Comparison of ENCODE assay signal across 1 mouse cellular context in the genomic region with DNA sequence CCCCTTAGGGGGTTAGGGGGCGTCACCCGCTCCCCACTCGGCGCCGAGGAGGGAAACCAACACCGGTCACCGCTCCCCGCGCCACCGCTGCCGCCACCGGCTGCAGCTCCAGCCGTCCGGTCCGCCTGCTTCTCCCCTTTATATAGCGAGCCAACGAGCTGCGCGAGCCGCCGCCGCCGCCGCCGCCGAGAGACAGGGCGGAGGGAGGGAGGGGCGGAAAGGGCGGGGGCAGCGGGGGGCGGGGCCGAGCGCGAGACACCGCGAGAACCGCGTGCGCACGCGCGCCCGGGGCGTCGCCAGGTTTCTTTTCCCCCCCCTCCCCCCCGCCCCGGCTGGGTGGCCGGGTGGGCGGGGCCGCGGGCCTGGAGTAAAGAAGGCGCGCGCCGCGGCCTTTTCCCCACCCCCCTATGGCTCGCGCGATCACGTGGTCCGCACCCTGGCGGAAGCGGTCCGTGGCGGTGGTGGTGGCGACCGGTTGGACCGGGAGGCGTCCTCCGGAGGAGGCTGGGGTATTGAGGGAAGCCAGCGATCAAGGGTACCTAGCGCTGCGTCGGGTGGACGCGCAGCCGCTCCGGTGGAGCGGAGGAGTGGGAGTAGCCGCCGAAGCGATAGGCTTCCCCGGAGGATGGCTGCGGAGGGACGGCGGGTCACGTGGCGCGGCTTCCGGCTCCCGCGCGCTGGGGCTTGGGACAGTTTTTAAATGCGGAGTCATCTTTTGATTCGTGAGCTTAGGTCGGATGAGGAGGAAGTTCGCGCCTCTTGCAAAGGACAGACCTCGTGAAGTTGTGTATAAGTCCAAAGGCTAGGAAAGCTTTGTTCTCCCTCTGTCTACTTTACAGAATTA.
TF ChIP-seq lines count a peak whose summit lies in the region.

A gene (minus strand): TSS at position 641 of the 844 bp plus-strand sequence.

TF ChIP-seq in MEL, 35 proteins besides CTCF, POLR2A, EP300 and RAD21 (continued from another document):
- no peak for TF ChIP-seq MYB (IDR thresholded peaks at IDR 0.05; ENCODE audit: low read depth, low read length)
- TF ChIP-seq E2F4 (IDR thresholded peaks at IDR 0.05; ENCODE audit: borderline replicate concordance, low read depth, low read length) = peak; percentile 92
- no peak for TF ChIP-seq TAL1 (IDR thresholded peaks at IDR 0.05; ENCODE audit: low read length)
- TF ChIP-seq TBP (IDR thresholded peaks at IDR 0.05; ENCODE audit: low read depth, low read length) = peak; percentile 80
- peak; percentile 100 for TF ChIP-seq ZMIZ1 (IDR thresholded peaks at IDR 0.05; ENCODE audit: low read depth, low read length)
- TF ChIP-seq MXI1 (IDR thresholded peaks at IDR 0.05; ENCODE audit: low read depth, low read length) = peak; percentile 84
- TF ChIP-seq SIN3A (IDR thresholded peaks at IDR 0.05; ENCODE audit: low read length) = peak; percentile 66; the same call in 1 of the 2 replicates
- TF ChIP-seq ZNF384 (IDR thresholded peaks at IDR 0.05; ENCODE audit: low read depth, low read length) = 0 out of 2 replicates have a peak, but pooled peaks have one; percentile 15
